Mouse (Mus musculus): ENCODE measurements around the gene Kif5c. TPM values are rescaled to one million over a fixed set of nuclear protein-coding genes. Genes with fewer than 3 reads are reported as not detected.

Gene Kif5c
- polyA plus RNA-seq, 1 experiment from 2014 or later: 36.3 TPM

GRCm38 (mm10) chr2:49628094-49628705, 9.1 kb downstream of the Kif5c start:
- ATAC-seq (replicated peaks; ENCODE audit: insufficient number of reproducible peaks, low FRiP score, low TSS enrichment, low read depth): no peak
- Histone ChIP-seq H3K9ac (replicated peaks; ENCODE audit: low read length) (no peak overlapping the region), H3K27ac (replicated peaks; ENCODE audit: low read depth, low read length) (no peak overlapping the region), H3K36me3 (replicated peaks; ENCODE audit: control insufficient read depth, insufficient read depth, low read depth, low read length) (no peaks in the 10 kb centered on the region), H3K4me2 (ENCODE audit: low read depth, low read length) (no peak overlapping the region), H3K9me3 (replicated peaks; ENCODE audit: control insufficient read depth, low read length) (no peaks in the 10 kb centered on the region), H3K4me1 (ENCODE audit: control insufficient read depth, insufficient read depth, low read length) (peaks cover 2% of the 10 kb centered on the region; the same call in 1 of the 2 replicates), H3K4me3 (ENCODE audit: low read depth, low read length) (no peak overlapping the region), H3K27me3 (ENCODE audit: control insufficient read depth, insufficient read depth, low read length) (no peaks in the 10 kb centered on the region)
- DNase-seq (ENCODE audit: low spot score): no peak
- WGBS: 77% methylated on average over 6 of the region's 6 CpGs

- Histone ChIP-seq H3K4me1 (ENCODE audit: control insufficient read depth, insufficient read depth, low read length) (peaks cover 3% of the 10 kb centered on the region; the same call in 1 of the 2 replicates), H3K4me3 (ENCODE audit: low read depth, low read length) (no peak overlapping the region), H3K9ac (replicated peaks; ENCODE audit: low read length) (no peak overlapping the region), H3K27me3 (ENCODE audit: control insufficient read depth, insufficient read depth, low read length) (no peaks in the 10 kb centered on the region), H3K27ac (replicated peaks; ENCODE audit: low read depth, low read length) (no peak overlapping the region), H3K9me3 (replicated peaks; ENCODE audit: control insufficient read depth, low read length) (no peaks in the 10 kb centered on the region), H3K36me3 (replicated peaks; ENCODE audit: control insufficient read depth, insufficient read depth, low read depth, low read length) (no peaks in the 10 kb centered on the region), H3K4me2 (ENCODE audit: low read depth, low read length) (no peak overlapping the region)
- no peak for DNase-seq (ENCODE audit: low spot score)
- 87% methylated on average over 12 of the region's 12 CpGs for WGBS
- no peak for ATAC-seq (replicated peaks; ENCODE audit: insufficient number of reproducible peaks, low FRiP score, low TSS enrichment, low read depth)
Observed at GRCm38 (mm10) chr2:49629181-49629580, 10.1 kb downstream of the Kif5c start.

GRCm38 (mm10) chr2:49630636-49631035, 11.5 kb downstream of the Kif5c start:
- DNase-seq (ENCODE audit: low spot score) (no peak), ATAC-seq (replicated peaks; ENCODE audit: insufficient number of reproducible peaks, low FRiP score, low TSS enrichment, low read depth) (no peak)
- Histone ChIP-seq H3K36me3 (replicated peaks; ENCODE audit: control insufficient read depth, insufficient read depth, low read depth, low read length) (no peaks in the 10 kb centered on the region), H3K4me1 (ENCODE audit: control insufficient read depth, insufficient read depth, low read length) (peaks cover 3% of the 10 kb centered on the region; the same call in 1 of the 2 replicates), H3K9me3 (replicated peaks; ENCODE audit: control insufficient read depth, low read length) (no peaks in the 10 kb centered on the region), H3K9ac (replicated peaks; ENCODE audit: low read length) (no peak overlapping the region), H3K27ac (replicated peaks; ENCODE audit: low read depth, low read length) (no peak overlapping the region), H3K4me3 (ENCODE audit: low read depth, low read length) (no peak overlapping the region), H3K4me2 (ENCODE audit: low read depth, low read length) (no peak overlapping the region), H3K27me3 (ENCODE audit: control insufficient read depth, insufficient read depth, low read length) (no peaks in the 10 kb centered on the region)
- WGBS: 86% methylated on average over 6 of the region's 6 CpGs

- Histone ChIP-seq H3K36me3 (replicated peaks; ENCODE audit: control insufficient read depth, insufficient read depth, low read depth, low read length) (no peaks in the 10 kb centered on the region), H3K9ac (replicated peaks; ENCODE audit: low read length) (no peak overlapping the region), H3K27ac (replicated peaks; ENCODE audit: low read depth, low read length) (peak overlapping the region; percentile 53; the same call in 1 of the 2 replicates), H3K9me3 (replicated peaks; ENCODE audit: control insufficient read depth, low read length) (no peaks in the 10 kb centered on the region), H3K4me1 (ENCODE audit: control insufficient read depth, insufficient read depth, low read length) (peaks cover 3% of the 10 kb centered on the region; the same call in 1 of the 2 replicates), H3K4me3 (ENCODE audit: low read depth, low read length) (no peak overlapping the region), H3K27me3 (ENCODE audit: control insufficient read depth, insufficient read depth, low read length) (no peaks in the 10 kb centered on the region), H3K4me2 (ENCODE audit: low read depth, low read length) (no peak overlapping the region)
- no peak for DNase-seq (ENCODE audit: low spot score)
- WGBS: 59% methylated on average over 9 of the region's 9 CpGs
- ATAC-seq (replicated peaks; ENCODE audit: insufficient number of reproducible peaks, low FRiP score, low TSS enrichment, low read depth): peak; percentile 80
Observed at GRCm38 (mm10) chr2:49633231-49633630, 14.1 kb downstream of the Kif5c start.

- Histone ChIP-seq H3K4me2 (ENCODE audit: low read depth, low read length) (no peak overlapping the region), H3K4me1 (ENCODE audit: control insufficient read depth, insufficient read depth, low read length) (no peaks in the 10 kb centered on the region), H3K4me3 (ENCODE audit: low read depth, low read length) (no peak overlapping the region), H3K36me3 (replicated peaks; ENCODE audit: control insufficient read depth, insufficient read depth, low read depth, low read length) (no peaks in the 10 kb centered on the region), H3K9ac (replicated peaks; ENCODE audit: low read length) (no peak overlapping the region), H3K9me3 (replicated peaks; ENCODE audit: control insufficient read depth, low read length) (no peaks in the 10 kb centered on the region), H3K27me3 (ENCODE audit: control insufficient read depth, insufficient read depth, low read length) (no peaks in the 10 kb centered on the region), H3K27ac (replicated peaks; ENCODE audit: low read depth, low read length) (no peak overlapping the region)
- ATAC-seq (replicated peaks; ENCODE audit: insufficient number of reproducible peaks, low FRiP score, low TSS enrichment, low read depth) (no peak), DNase-seq (ENCODE audit: low spot score) (no peak)
- WGBS: 89% methylated on average over 3 of the region's 3 CpGs
Observed at GRCm38 (mm10) chr2:49642761-49643160, 23.7 kb downstream of the Kif5c start.

GRCm38 (mm10) chr2:49643756-49644155, 24.7 kb downstream of the Kif5c start:
- no peak overlapping the region for H3K9ac ChIP-seq (replicated peaks; ENCODE audit: low read length)
- no peak overlapping the region for H3K4me3 ChIP-seq (ENCODE audit: low read depth, low read length)
- H3K27me3 ChIP-seq (ENCODE audit: control insufficient read depth, insufficient read depth, low read length): no peaks in the 10 kb centered on the region
- 93% methylated on average over 8 of the region's 8 CpGs for WGBS
- no peak for ATAC-seq (replicated peaks; ENCODE audit: insufficient number of reproducible peaks, low FRiP score, low TSS enrichment, low read depth)
- H3K36me3 ChIP-seq (replicated peaks; ENCODE audit: control insufficient read depth, insufficient read depth, low read depth, low read length): no peaks in the 10 kb centered on the region
- no peaks in the 10 kb centered on the region for H3K4me1 ChIP-seq (ENCODE audit: control insufficient read depth, insufficient read depth, low read length)
- H3K4me2 ChIP-seq (ENCODE audit: low read depth, low read length): no peak overlapping the region
- H3K27ac ChIP-seq (replicated peaks; ENCODE audit: low read depth, low read length): no peak overlapping the region
- no peak for DNase-seq (ENCODE audit: low spot score)
- H3K9me3 ChIP-seq (replicated peaks; ENCODE audit: control insufficient read depth, low read length): no peaks in the 10 kb centered on the region

- no peak overlapping the region for H3K4me3 ChIP-seq (ENCODE audit: low read depth, low read length)
- no peaks in the 10 kb centered on the region for H3K9me3 ChIP-seq (replicated peaks; ENCODE audit: control insufficient read depth, low read length)
- no peak for DNase-seq (ENCODE audit: low spot score)
- H3K9ac ChIP-seq (replicated peaks; ENCODE audit: low read length): no peak overlapping the region
- no peaks in the 10 kb centered on the region for H3K4me1 ChIP-seq (ENCODE audit: control insufficient read depth, insufficient read depth, low read length)
- 85% methylated on average over 6 of the region's 6 CpGs for WGBS
- no peak overlapping the region for H3K4me2 ChIP-seq (ENCODE audit: low read depth, low read length)
- no peak for ATAC-seq (replicated peaks; ENCODE audit: insufficient number of reproducible peaks, low FRiP score, low TSS enrichment, low read depth)
- H3K36me3 ChIP-seq (replicated peaks; ENCODE audit: control insufficient read depth, insufficient read depth, low read depth, low read length): no peaks in the 10 kb centered on the region; the same call in 1 of the 2 replicates
- H3K27me3 ChIP-seq (ENCODE audit: control insufficient read depth, insufficient read depth, low read length): no peaks in the 10 kb centered on the region
- H3K27ac ChIP-seq (replicated peaks; ENCODE audit: low read depth, low read length): no peak overlapping the region
Observed at GRCm38 (mm10) chr2:49647591-49647990, 28.5 kb downstream of the Kif5c start.

- H3K36me3 ChIP-seq (replicated peaks; ENCODE audit: control insufficient read depth, insufficient read depth, low read depth, low read length): no peaks in the 10 kb centered on the region; the same call in 1 of the 2 replicates
- no peak overlapping the region for H3K9ac ChIP-seq (replicated peaks; ENCODE audit: low read length)
- DNase-seq (ENCODE audit: low spot score) (no peak), ATAC-seq (replicated peaks; ENCODE audit: insufficient number of reproducible peaks, low FRiP score, low TSS enrichment, low read depth) (no peak)
- no peaks in the 10 kb centered on the region for H3K9me3 ChIP-seq (replicated peaks; ENCODE audit: control insufficient read depth, low read length)
- no peak overlapping the region for H3K4me3 ChIP-seq (ENCODE audit: low read depth, low read length)
- no peaks in the 10 kb centered on the region for H3K4me1 ChIP-seq (ENCODE audit: control insufficient read depth, insufficient read depth, low read length)
- H3K27ac ChIP-seq (replicated peaks; ENCODE audit: low read depth, low read length): no peak overlapping the region
- no peaks in the 10 kb centered on the region for H3K27me3 ChIP-seq (ENCODE audit: control insufficient read depth, insufficient read depth, low read length)
- no peak overlapping the region for H3K4me2 ChIP-seq (ENCODE audit: low read depth, low read length)
- 83% methylated on average over 9 of the region's 9 CpGs for WGBS
Observed at GRCm38 (mm10) chr2:49648344-49648743, 29.2 kb downstream of the Kif5c start.

Data from embryonic facial prominence, embryonic 11.5 days (tissue).